Mouse (Mus musculus) brain, adult 2 months (tissue): ENCODE results near the gene Ccdc191.
A peak's percentile ranks its signal among the peaks of the same experiment; 100 is the strongest.

Experiments used
- DNase-seq: peaks from one replicate; pipeline ENCODE4 v3.0.0; 2011; ENCODE audit warnings: low read depth, low spot score

Ccdc191 gene

GRCm38 (mm10) chr16:43980110-43980609 is 90.6 kb downstream of the Ccdc191 start:
- DNase-seq = peak; percentile 21

- no peak for DNase-seq
Measured at GRCm38 (mm10) chr16:43986299-43986698, 96.7 kb downstream of the Ccdc191 start.

- no peak for DNase-seq
Measured at GRCm38 (mm10) chr16:43994623-43995022, 105.0 kb downstream of the Ccdc191 start.

GRCm38 (mm10) chr16:43999111-43999510 is 109.5 kb downstream of the Ccdc191 start:
- no peak for DNase-seq

GRCm38 (mm10) chr16:43999541-43999940 is 109.9 kb downstream of the Ccdc191 start:
- DNase-seq = peak; percentile 66

GRCm38 (mm10) chr16:44002086-44002485 is 112.5 kb downstream of the Ccdc191 start:
- DNase-seq = peak; percentile 41

- no peak for DNase-seq
Measured at GRCm38 (mm10) chr16:44011010-44011409, 121.4 kb downstream of the Ccdc191 start.
